Mouse (Mus musculus) lung, postnatal 0 days (tissue): ENCODE measurements at regions not wholly inside any gene's neighbourhood (a gene's known extent, or its start where the extent isn't known, plus 50 kb on each side); places are given as distances from the start of the nearest gene placed in this dataset.

Experiments
- CTCF ChIP-seq: IDR thresholded peaks from 2 replicates; pipeline ENCODE4 v1.5.1; 2016; ENCODE audit warnings: antibody characterized with exemption, mild to moderate bottlenecking
- EP300 ChIP-seq: IDR thresholded peaks from 2 replicates; pipeline ENCODE4 v1.6.1; 2016; ENCODE audit warnings: antibody characterized with exemption, mild to moderate bottlenecking, control low read depth

- TF ChIP-seq CTCF, result no peak
- no peak for TF ChIP-seq EP300
Observed at GRCm38 (mm10) chr11:111880146-111880545, 814.2 kb downstream of the Kcnj2 start.
